Mouse (Mus musculus): Measurements from ENCODE around the gene Manbal. TPM values are rescaled to one million over a fixed set of nuclear protein-coding genes. Genes with fewer than 3 reads are reported as not detected.

The Manbal gene
- polyA plus RNA-seq (2012; rRNA removed) (80.4 and 82.3 TPM in 2 replicates), polyA plus RNA-seq (2014; fragmentation: Nextera tagmentation; extraction: Ambion mirVana) (47.1 and 52.8 TPM in 2 replicates)

DNA sequence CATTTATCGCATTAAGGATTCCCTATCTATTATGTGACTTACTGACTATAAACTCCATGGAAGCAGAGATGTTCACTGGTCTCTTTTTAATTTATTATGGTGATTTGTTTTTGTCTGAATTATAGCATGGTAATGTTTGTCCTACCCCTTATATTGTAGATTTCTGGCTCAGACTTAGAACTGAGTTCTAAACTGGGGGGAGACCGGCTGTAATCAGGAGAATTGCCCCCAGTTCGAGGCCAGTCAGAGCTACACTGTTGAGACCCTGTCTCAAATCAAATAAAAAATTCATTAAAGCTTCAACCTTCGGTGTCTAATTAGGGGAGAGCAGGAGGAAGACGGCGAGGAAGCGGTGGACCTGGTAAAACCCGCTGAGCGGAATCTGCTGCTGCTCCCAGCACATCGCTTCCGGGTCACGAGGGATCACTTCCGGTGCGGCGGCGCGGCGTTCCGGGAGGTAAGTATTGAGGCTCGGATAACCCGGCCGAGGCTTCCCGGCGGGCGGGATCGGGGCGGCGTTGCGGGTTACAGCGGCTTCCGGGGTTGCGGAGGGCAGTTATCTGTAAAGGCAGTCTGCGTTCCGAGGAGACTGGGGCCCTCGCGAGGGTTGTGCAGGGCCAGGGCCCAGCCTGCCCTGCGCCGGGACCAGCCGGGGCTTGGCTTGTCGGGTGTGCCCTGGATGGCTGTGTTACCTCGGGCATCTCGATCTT is at the start of gene Manbal:
Gene Manbal (plus strand): TSS at position 411 of the 710 bp plus-strand sequence.
- Histone ChIP-seq H3K27me3 (ENCODE audit: control insufficient read depth, insufficient read depth, low read length) (no peaks in the 10 kb centered on the region), H3K9me3 (ENCODE audit: control insufficient read depth, low read length) (no peaks in the 10 kb centered on the region), H3K4me1 (ENCODE audit: control insufficient read depth, insufficient read depth, low read length) (peaks cover 10% of the 10 kb centered on the region), H3K27ac (replicated peaks; ENCODE audit: low read depth, low read length) (peak within 1 kb of the TSS; percentile 86), H3K4me2 (replicated peaks; ENCODE audit: low read depth, low read length, severe bottlenecking) (peak within 1 kb of the TSS; percentile 83), H3K4me3 (replicated peaks; ENCODE audit: low read length) (peak within 1 kb of the TSS; percentile 80), H3K36me3 (ENCODE audit: control insufficient read depth, insufficient read depth, low read length) (peaks cover 8% of the 10 kb centered on the region; the same call in 1 of the 2 replicates), H3K9ac (ENCODE audit: low read depth, low read length, severe bottlenecking) (peak within 1 kb of the TSS; percentile 92)
- ATAC-seq (ENCODE audit: low FRiP score, low read depth), result peak; percentile 93
- TF ChIP-seq POLR2A (IDR thresholded peaks at IDR 0.05; ENCODE audit: borderline replicate concordance, extremely low read depth, insufficient read depth, insufficient read length), result 0 out of 2 replicates have a peak, but pooled peaks have one; percentile 33
- peak; percentile 92 for DNase-seq (ENCODE audit: low spot score)
- 4% methylated on average over 42 of the region's 42 CpGs for WGBS

GRCm38 (mm10) chr2:157320135-157320534 is 47.3 kb upstream of the Manbal start:
- H3K9me3 ChIP-seq (ENCODE audit: control insufficient read depth, low read length), result no peaks in the 10 kb centered on the region
- DNase-seq (ENCODE audit: low spot score) (no peak), ATAC-seq (ENCODE audit: low FRiP score, low read depth) (no peak)
- H3K27me3 ChIP-seq (ENCODE audit: control insufficient read depth, insufficient read depth, low read length), result no peaks in the 10 kb centered on the region
- H3K4me3 ChIP-seq (replicated peaks; ENCODE audit: low read length), result no peak overlapping the region
- peaks cover 93% of the 10 kb centered on the region for H3K36me3 ChIP-seq (ENCODE audit: control insufficient read depth, insufficient read depth, low read length)
- H3K4me1 ChIP-seq (ENCODE audit: control insufficient read depth, insufficient read depth, low read length), result no peaks in the 10 kb centered on the region
- H3K27ac ChIP-seq (replicated peaks; ENCODE audit: low read depth, low read length), result no peak overlapping the region
- no peak overlapping the region for H3K9ac ChIP-seq (ENCODE audit: low read depth, low read length, severe bottlenecking)
- WGBS, result 51% methylated on average over 8 of the region's 8 CpGs
- no peak for TF ChIP-seq POLR2A (IDR thresholded peaks at IDR 0.05; ENCODE audit: borderline replicate concordance, extremely low read depth, insufficient read depth, insufficient read length)
- no peak overlapping the region for H3K4me2 ChIP-seq (replicated peaks; ENCODE audit: low read depth, low read length, severe bottlenecking)

DNA sequence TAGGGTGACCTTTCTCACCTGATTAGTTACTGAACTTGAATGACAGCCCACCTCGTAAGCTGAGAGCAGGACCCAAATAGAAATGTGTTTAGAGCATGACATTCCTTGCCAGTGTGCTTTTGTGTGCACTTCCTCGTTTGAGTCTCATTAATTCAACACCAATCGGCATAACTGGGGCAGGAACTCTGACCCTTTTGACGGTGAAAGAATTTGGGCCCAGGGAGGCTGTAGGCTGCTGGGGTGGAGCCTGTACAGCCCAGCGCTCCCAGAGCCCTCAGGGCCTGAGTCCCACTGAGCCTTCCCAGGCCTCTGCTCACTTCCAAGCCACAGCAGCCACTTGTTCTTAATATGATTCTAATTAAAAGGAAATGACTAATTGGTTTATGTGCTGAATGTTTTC is 46.5 kb upstream of the Manbal start:
- WGBS, result 27% methylated on average over 5 of the region's 5 CpGs
- Histone ChIP-seq H3K4me3 (replicated peaks; ENCODE audit: low read length) (no peak overlapping the region), H3K4me2 (replicated peaks; ENCODE audit: low read depth, low read length, severe bottlenecking) (no peak overlapping the region), H3K27ac (replicated peaks; ENCODE audit: low read depth, low read length) (no peak overlapping the region), H3K9ac (ENCODE audit: low read depth, low read length, severe bottlenecking) (no peak overlapping the region), H3K9me3 (ENCODE audit: control insufficient read depth, low read length) (no peaks in the 10 kb centered on the region), H3K4me1 (ENCODE audit: control insufficient read depth, insufficient read depth, low read length) (no peaks in the 10 kb centered on the region), H3K36me3 (ENCODE audit: control insufficient read depth, insufficient read depth, low read length) (peaks cover 93% of the 10 kb centered on the region), H3K27me3 (ENCODE audit: control insufficient read depth, insufficient read depth, low read length) (no peaks in the 10 kb centered on the region)
- no peak for DNase-seq (ENCODE audit: low spot score)
- no peak for ATAC-seq (ENCODE audit: low FRiP score, low read depth)
- TF ChIP-seq POLR2A (IDR thresholded peaks at IDR 0.05; ENCODE audit: borderline replicate concordance, extremely low read depth, insufficient read depth, insufficient read length), result no peak

DNA sequence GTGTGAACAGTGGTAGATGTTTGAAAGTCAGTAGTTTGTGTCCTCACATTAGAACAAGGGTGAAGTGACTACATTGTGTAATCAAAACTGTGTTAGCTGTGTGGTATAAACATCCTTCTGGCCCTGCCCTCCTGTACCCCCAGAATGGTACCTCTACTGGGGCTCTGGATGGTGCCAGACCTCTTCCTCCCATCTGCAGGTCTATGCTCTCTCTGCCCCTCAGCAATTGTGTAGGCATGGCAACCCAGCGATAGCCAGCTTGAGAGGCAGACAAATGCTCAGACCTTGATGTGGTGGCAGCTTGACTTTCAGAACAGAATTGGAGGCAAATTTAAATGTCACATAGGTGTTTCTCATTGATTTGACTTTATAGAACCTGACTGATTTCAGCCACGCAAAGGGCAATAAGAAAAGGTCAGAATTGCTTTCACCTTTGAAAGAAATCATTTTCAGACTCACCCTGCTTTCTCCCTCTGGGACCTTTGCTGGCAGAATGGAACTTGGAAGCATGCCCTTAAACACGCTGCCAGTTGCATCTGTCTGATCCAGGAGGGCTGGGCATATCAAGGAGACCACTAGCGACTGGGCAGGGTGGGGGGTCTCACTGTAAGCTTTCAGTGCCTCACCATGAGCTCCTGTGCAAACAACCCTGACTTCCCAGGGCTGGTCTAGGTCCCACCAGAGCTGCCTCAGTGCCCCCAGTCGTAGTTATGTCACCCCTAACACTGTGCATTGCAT is 45.2 kb upstream of the Manbal start:
- ATAC-seq (ENCODE audit: low FRiP score, low read depth) (no peak), DNase-seq (ENCODE audit: low spot score) (no peak)
- TF ChIP-seq POLR2A (IDR thresholded peaks at IDR 0.05; ENCODE audit: borderline replicate concordance, extremely low read depth, insufficient read depth, insufficient read length), result no peak
- H3K4me2 ChIP-seq (replicated peaks; ENCODE audit: low read depth, low read length, severe bottlenecking), result no peak overlapping the region
- H3K4me1 ChIP-seq (ENCODE audit: control insufficient read depth, insufficient read depth, low read length), result no peaks in the 10 kb centered on the region
- no peaks in the 10 kb centered on the region for H3K27me3 ChIP-seq (ENCODE audit: control insufficient read depth, insufficient read depth, low read length)
- H3K27ac ChIP-seq (replicated peaks; ENCODE audit: low read depth, low read length), result no peak overlapping the region
- no peak overlapping the region for H3K4me3 ChIP-seq (replicated peaks; ENCODE audit: low read length)
- 84% methylated on average over 5 of the region's 5 CpGs for WGBS
- no peak overlapping the region for H3K9ac ChIP-seq (ENCODE audit: low read depth, low read length, severe bottlenecking)
- peaks cover 94% of the 10 kb centered on the region for H3K36me3 ChIP-seq (ENCODE audit: control insufficient read depth, insufficient read depth, low read length)
- H3K9me3 ChIP-seq (ENCODE audit: control insufficient read depth, low read length), result no peaks in the 10 kb centered on the region

- WGBS, result 58% methylated on average over 2 of the region's 2 CpGs
- TF ChIP-seq POLR2A (IDR thresholded peaks at IDR 0.05; ENCODE audit: borderline replicate concordance, extremely low read depth, insufficient read depth, insufficient read length), result no peak
- Histone ChIP-seq H3K4me3 (replicated peaks; ENCODE audit: low read length) (no peak overlapping the region), H3K4me1 (ENCODE audit: control insufficient read depth, insufficient read depth, low read length) (no peaks in the 10 kb centered on the region), H3K36me3 (ENCODE audit: control insufficient read depth, insufficient read depth, low read length) (peaks cover 72% of the 10 kb centered on the region), H3K4me2 (replicated peaks; ENCODE audit: low read depth, low read length, severe bottlenecking) (no peak overlapping the region), H3K9me3 (ENCODE audit: control insufficient read depth, low read length) (no peaks in the 10 kb centered on the region), H3K27ac (replicated peaks; ENCODE audit: low read depth, low read length) (no peak overlapping the region), H3K9ac (ENCODE audit: low read depth, low read length, severe bottlenecking) (no peak overlapping the region), H3K27me3 (ENCODE audit: control insufficient read depth, insufficient read depth, low read length) (no peaks in the 10 kb centered on the region)
- ATAC-seq (ENCODE audit: low FRiP score, low read depth) (peak; percentile 38; the same call in 1 of the 2 replicates), DNase-seq (ENCODE audit: low spot score) (no peak)
Observed at GRCm38 (mm10) chr2:157325238-157325637, 42.2 kb upstream of the Manbal start.
